Comparison of ENCODE assay signal across 19 mouse cellular contexts in genomic region chr6:89288156-89288555, GRCm38 (mm10).
A peak's percentile ranks its signal among the peaks of the same experiment; 100 is the strongest.
DNase-seq lines count a peak whose midpoint lies in the region; ATAC-seq and TF ChIP-seq lines count a peak whose summit lies in the region.
"Had no signal": no experiment of that assay in that cellular context is flagged by ENCODE, and none has a peak within 500 bp of the region (broad histone marks: within the 10 kb centered on the region; RNA-seq: fewer than 3 reads in every experiment).

No protein-coding gene starts in this region.

- ATAC-seq in kidney, embryonic 15.5 days (replicated peaks; ENCODE audit: low FRiP score), result no peak; the same call in 1 of the 2 replicates
- ATAC-seq in CD4-positive, CD25-positive, alpha-beta regulatory T cell, adult 4 months, result peak; percentile 90
- peak; percentile 80 for ATAC-seq in activated CD4-positive, CD25-positive, alpha-beta regulatory T cell, adult 4 months
- ATAC-seq: hindbrain, postnatal 0 days; Patski had no signal

- H3K27ac ChIP-seq in kidney, embryonic 15.5 days, result peak overlapping the region; percentile 11; the same call in 1 of the 2 replicates
- peak overlapping the region; percentile 54; the same call in 1 of the 2 replicates for H3K27ac ChIP-seq in thymus, adult 2 months (ENCODE audit: control insufficient read depth, insufficient read depth, low read length)
- H3K27ac ChIP-seq: kidney, postnatal 0 days; lung, embryonic 15.5 days; neural tube, embryonic 12.5 days had no signal

- H3K9me3 ChIP-seq in kidney, embryonic 15.5 days (replicated peaks), result no peaks in the 10 kb centered on the region
- H3K9me3 ChIP-seq: lung, embryonic 15.5 days had no signal

- H3K4me2 ChIP-seq in kidney, embryonic 15.5 days, result no peak overlapping the region
- H3K4me2 ChIP-seq: liver, embryonic 11.5 days; lung, embryonic 15.5 days; neural tube, embryonic 12.5 days had no signal

- H3K4me3 ChIP-seq in kidney, embryonic 15.5 days (replicated peaks), result no peak overlapping the region
- no peak overlapping the region for H3K4me3 ChIP-seq in thymus, adult 2 months (ENCODE audit: control insufficient read depth, insufficient read depth, low read length)
- H3K4me3 ChIP-seq: lung, embryonic 15.5 days; neural tube, embryonic 12.5 days had no signal

- no peaks in the 10 kb centered on the region for H3K36me3 ChIP-seq in kidney, embryonic 15.5 days
- no peaks in the 10 kb centered on the region for H3K36me3 ChIP-seq in thymus, adult 2 months (ENCODE audit: control insufficient read depth, insufficient read depth, low read length)
- H3K36me3 ChIP-seq: lung, embryonic 15.5 days; neural tube, embryonic 12.5 days had no signal

- intact Hi-C loops in heart, postnatal 10 days (cut with DNase I), result no loop called here

- no peak overlapping the region for H3K9ac ChIP-seq in kidney, embryonic 15.5 days
- H3K9ac ChIP-seq: lung, embryonic 15.5 days; neural tube, embryonic 12.5 days had no signal

- no peak for TF ChIP-seq POLR2A in thymus, adult 2 months (IDR thresholded peaks at IDR 0.05; ENCODE audit: control insufficient read depth, extremely low read depth, insufficient read depth, low read length, poor library complexity)

- no peaks in the 10 kb centered on the region for H3K27me3 ChIP-seq in kidney, embryonic 15.5 days
- H3K27me3 ChIP-seq in thymus, adult 2 months (ENCODE audit: control insufficient read depth, insufficient read depth, low read length), result no peaks in the 10 kb centered on the region
- H3K27me3 ChIP-seq: lung, embryonic 15.5 days; neural tube, embryonic 12.5 days; Patski had no signal

- no peak for DNase-seq in kidney, adult 9 months
- DNase-seq in thymus, adult 2 months, result peak; percentile 59
- no peak for DNase-seq in heart, postnatal 10 days
- DNase-seq in ovary, postnatal 14 days (ENCODE audit: low spot score), result no peak
- no peak for DNase-seq in cerebellum, adult 8-10 months
- DNase-seq: adrenal gland, postnatal 14 days; cerebellum, postnatal 36 days; heart, adult 11 months; layer of hippocampus, adult 9-11 months; retina, postnatal 1 day had no signal

- peaks cover 6% of the 10 kb centered on the region; the same call in 1 of the 2 replicates for H3K4me1 ChIP-seq in kidney, embryonic 15.5 days
- H3K4me1 ChIP-seq in thymus, adult 2 months (replicated peaks; ENCODE audit: control insufficient read depth, insufficient read depth, low read length), result peaks cover 33% of the 10 kb centered on the region

- WGBS in kidney, embryonic 15.5 days, result 18% methylated on average over 6 of the region's 6 CpGs
- 7% methylated on average over 6 of the region's 6 CpGs for WGBS in thymus, adult 2 months

- TF ChIP-seq CTCF in thymus, adult 2 months (IDR thresholded peaks at IDR 0.05; ENCODE audit: borderline replicate concordance, control insufficient read depth, extremely low read depth, insufficient read depth, low read length, poor library complexity), result no peak
